In the genomic region with DNA sequence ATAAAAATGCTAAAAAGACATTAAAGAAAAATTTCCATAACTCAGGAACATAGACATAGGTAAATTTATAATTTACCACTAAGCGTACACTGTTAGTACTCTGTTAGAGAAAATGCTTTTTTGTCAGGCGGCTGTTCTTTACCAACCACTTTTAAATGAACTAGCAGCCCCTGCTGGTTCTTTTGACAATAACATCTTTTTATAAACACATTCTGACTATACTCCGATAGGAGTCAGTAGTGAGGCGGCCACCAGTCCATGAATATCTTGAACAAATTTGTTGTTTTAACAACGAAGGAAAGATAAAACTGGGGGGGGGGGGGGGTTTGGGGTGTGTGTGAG, we compare ENCODE assay signal across 8 mouse cellular contexts. TPM values are rescaled to one million over a fixed set of nuclear protein-coding genes. Genes with fewer than 3 reads are reported as not detected.
A peak's percentile ranks its signal among the peaks of the same experiment; 100 is the strongest.
DNase-seq lines count a peak whose midpoint lies in the region; ATAC-seq and TF ChIP-seq lines count a peak whose summit lies in the region.
"Had no signal": no experiment of that assay in that cellular context is flagged by ENCODE, and none has a peak within 500 bp of the region (broad histone marks: within the 10 kb centered on the region; RNA-seq: fewer than 3 reads in every experiment).

No protein-coding gene starts in this region.

- H3K36me3 ChIP-seq in liver, postnatal 0 days (replicated peaks; ENCODE audit: insufficient read depth, low read length) = no peaks in the 10 kb centered on the region
- H3K36me3 ChIP-seq: hindbrain, embryonic 15.5 days had no signal

- no peak overlapping the region for H3K4me2 ChIP-seq in liver, postnatal 0 days (ENCODE audit: low read depth, low read length)

- H3K4me1 ChIP-seq in liver, postnatal 0 days (ENCODE audit: insufficient read depth) = peaks cover 19% of the 10 kb centered on the region

- TF ChIP-seq CTCF in liver, postnatal 0 days (IDR thresholded peaks at IDR 0.05; ENCODE audit: low read depth) = peak; percentile 95

- no peaks in the 10 kb centered on the region for H3K27me3 ChIP-seq in liver, postnatal 0 days (ENCODE audit: insufficient read depth, low read length)
- H3K27me3 ChIP-seq: hindbrain, embryonic 15.5 days had no signal

- WGBS in liver, postnatal 0 days (ENCODE audit: insufficient replicate concordance) = 11% methylated on average over 5 of the region's 5 CpGs

- DNase-seq in right cerebral cortex, adult 18-20 months = peak; percentile 54
- DNase-seq in right cerebral cortex, postnatal 4 days = no peak
- peak; percentile 84 for DNase-seq in adipocyte (ENCODE audit: low spot score)
- peak; percentile 82 for DNase-seq in embryo, embryonic 10.5 days (ENCODE audit: low spot score)
- peak; percentile 96 for DNase-seq in kidney, adult 9 months
- DNase-seq in liver, postnatal 0 days = peak; percentile 55
- peak; percentile 34 to 66 for DNase-seq in right cerebral cortex, postnatal 10 days (ENCODE audit: low spot score in 2 of 2)

- TF ChIP-seq EP300 in liver, postnatal 0 days (IDR thresholded peaks at IDR 0.05; ENCODE audit: low read depth) = no peak; the same call in 1 of the 2 replicates

- H3K27ac ChIP-seq in liver, postnatal 0 days (ENCODE audit: low read depth) = no peak overlapping the region

- peak; percentile 32 for ATAC-seq in liver, postnatal 0 days

- no peak overlapping the region for H3K9ac ChIP-seq in liver, postnatal 0 days (replicated peaks)
- H3K9ac ChIP-seq: hindbrain, embryonic 15.5 days had no signal

- no peak overlapping the region for H3K4me3 ChIP-seq in liver, postnatal 0 days (ENCODE audit: low read depth, low read length)

- no peaks in the 10 kb centered on the region for H3K9me3 ChIP-seq in liver, postnatal 0 days (ENCODE audit: low read length)
- H3K9me3 ChIP-seq: hindbrain, embryonic 15.5 days had no signal

RNA-seq across cellular contexts. Expression of a gene that starts 3.7 kb away (rescaled TPM):
- polyA plus RNA-seq in liver, postnatal 0 days (2015; fragmentation: Nextera tagmentation; extraction: Ambion mirVana) = 28.3 and 29.7 TPM in 2 replicates

RNA-seq across cellular contexts. Expression of a gene that starts 11.3 kb away (rescaled TPM):
- polyA plus RNA-seq in liver, postnatal 0 days (2015; fragmentation: Nextera tagmentation; extraction: Ambion mirVana) = 33.8 and 44.6 TPM in 2 replicates

RNA-seq across cellular contexts. Expression of a gene that starts 11.6 kb away (rescaled TPM):
- polyA plus RNA-seq in liver, postnatal 0 days (2015; fragmentation: Nextera tagmentation; extraction: Ambion mirVana) = 1.00 and 1.3 TPM in 2 replicates
